Mouse (Mus musculus): ENCODE measurements at regions not wholly inside any gene's neighbourhood (a gene's known extent, or its start where the extent isn't known, plus 50 kb on each side); places are given as distances from the start of the nearest gene placed in this dataset.

GRCm38 (mm10) chr12:92589305-92589704, 740.3 kb upstream of the Sel1l start:
- no peak for TF ChIP-seq CTCF (IDR thresholded peaks at IDR 0.05; ENCODE audit: low read depth, low read length)
- TF ChIP-seq POLR2A (IDR thresholded peaks at IDR 0.05; ENCODE audit: extremely low read depth, insufficient read depth, low read length): no peak

Data from liver, adult 2 months (tissue).